Comparison of ENCODE assay signal across 16 mouse cellular contexts in genomic region chr9:34663412-34663811, GRCm38 (mm10).
DNase-seq lines count a peak whose midpoint lies in the region; ATAC-seq lines count a peak whose summit lies in the region.
"Had no signal": no experiment of that assay in that cellular context is flagged by ENCODE, and none has a peak within 500 bp of the region (broad histone marks: within the 10 kb centered on the region; RNA-seq: fewer than 3 reads in every experiment).

No protein-coding gene starts in this region.

- H3K27ac ChIP-seq in kidney, embryonic 15.5 days = no peak overlapping the region
- no peak overlapping the region for H3K27ac ChIP-seq in midbrain, embryonic 13.5 days
- H3K27ac ChIP-seq in midbrain, embryonic 15.5 days = no peak overlapping the region
- H3K27ac ChIP-seq: embryonic facial prominence, embryonic 15.5 days; forebrain, embryonic 10.5 days; liver, embryonic 12.5 days had no signal

- no peak overlapping the region for H3K4me3 ChIP-seq in kidney, embryonic 15.5 days (replicated peaks)
- H3K4me3 ChIP-seq in midbrain, embryonic 13.5 days (replicated peaks) = no peak overlapping the region
- H3K4me3 ChIP-seq in midbrain, embryonic 15.5 days = no peak overlapping the region
- H3K4me3 ChIP-seq: embryonic facial prominence, embryonic 15.5 days; forebrain, embryonic 10.5 days; liver, embryonic 12.5 days had no signal

- H3K27me3 ChIP-seq in kidney, embryonic 15.5 days = no peaks in the 10 kb centered on the region
- H3K27me3 ChIP-seq in midbrain, embryonic 13.5 days = no peaks in the 10 kb centered on the region
- H3K27me3 ChIP-seq in midbrain, embryonic 15.5 days (replicated peaks) = no peaks in the 10 kb centered on the region
- H3K27me3 ChIP-seq: embryonic facial prominence, embryonic 15.5 days; liver, embryonic 12.5 days had no signal

- no peaks in the 10 kb centered on the region for H3K9me3 ChIP-seq in kidney, embryonic 15.5 days (replicated peaks)
- H3K9me3 ChIP-seq in midbrain, embryonic 13.5 days = no peaks in the 10 kb centered on the region
- H3K9me3 ChIP-seq in midbrain, embryonic 15.5 days = no peaks in the 10 kb centered on the region
- H3K9me3 ChIP-seq: embryonic facial prominence, embryonic 15.5 days; forebrain, embryonic 10.5 days; liver, embryonic 12.5 days had no signal

- H3K9ac ChIP-seq in kidney, embryonic 15.5 days = no peak overlapping the region
- H3K9ac ChIP-seq in midbrain, embryonic 13.5 days (replicated peaks) = no peak overlapping the region
- no peak overlapping the region for H3K9ac ChIP-seq in midbrain, embryonic 15.5 days
- H3K9ac ChIP-seq: embryonic facial prominence, embryonic 15.5 days; liver, embryonic 12.5 days; lung, embryonic 14.5 days had no signal

- DNase-seq in cerebellum, postnatal 14 days = peak; percentile 27 to 28
- no peak for DNase-seq in cerebellum, adult 9-10 months
- DNase-seq in kidney, postnatal 25 days = no peak
- no peak for DNase-seq in layer of hippocampus, postnatal 14 days (ENCODE audit: low spot score in 2 of 2)
- no peak for DNase-seq in gastrocnemius, postnatal 10 days
- DNase-seq: cerebellum, postnatal 36 days; layer of hippocampus, postnatal 36 days; lung, postnatal 4 days; thymus, postnatal 25 days had no signal

- 27% methylated on average over 6 of the region's 6 CpGs for WGBS in kidney, embryonic 15.5 days
- 29% methylated on average over 6 of the region's 6 CpGs for WGBS in midbrain, embryonic 13.5 days
- 27% methylated on average over 6 of the region's 6 CpGs for WGBS in midbrain, embryonic 15.5 days

- H3K4me1 ChIP-seq in kidney, embryonic 15.5 days = peaks cover 13% of the 10 kb centered on the region
- H3K4me1 ChIP-seq in midbrain, embryonic 13.5 days (replicated peaks) = peaks cover 26% of the 10 kb centered on the region
- peaks cover 18% of the 10 kb centered on the region for H3K4me1 ChIP-seq in midbrain, embryonic 15.5 days
- H3K4me1 ChIP-seq: embryonic facial prominence, embryonic 15.5 days; liver, embryonic 12.5 days had no signal

- peak; percentile 75 for ATAC-seq in kidney, embryonic 15.5 days (replicated peaks; ENCODE audit: low FRiP score)
- peak; percentile 73 for ATAC-seq in midbrain, embryonic 13.5 days
- ATAC-seq in midbrain, embryonic 15.5 days (replicated peaks) = no peak
- ATAC-seq: liver, embryonic 12.5 days had no signal

- H3K4me2 ChIP-seq in kidney, embryonic 15.5 days = no peak overlapping the region
- H3K4me2 ChIP-seq in midbrain, embryonic 13.5 days (replicated peaks) = no peak overlapping the region
- H3K4me2 ChIP-seq in midbrain, embryonic 15.5 days = no peak overlapping the region
- H3K4me2 ChIP-seq: embryonic facial prominence, embryonic 15.5 days; liver, embryonic 12.5 days; lung, embryonic 14.5 days had no signal

- H3K36me3 ChIP-seq in kidney, embryonic 15.5 days = no peaks in the 10 kb centered on the region
- H3K36me3 ChIP-seq in midbrain, embryonic 13.5 days = no peaks in the 10 kb centered on the region
- H3K36me3 ChIP-seq in midbrain, embryonic 15.5 days (replicated peaks) = no peaks in the 10 kb centered on the region
- H3K36me3 ChIP-seq: embryonic facial prominence, embryonic 15.5 days; forebrain, embryonic 10.5 days; liver, embryonic 12.5 days had no signal

Comparison
In these comparisons a context has a peak if more than half of its experiments do, and no peak if none do; other contexts are left out.
1. DNase-seq: peak in cerebellum, postnatal 14 days (2 of 2); none in cerebellum, adult 9-10 months (single experiment), kidney, postnatal 25 days (0 of 2), layer of hippocampus, postnatal 14 days (0 of 2) and gastrocnemius, postnatal 10 days (single experiment).